10 mouse cellular contexts compared by ENCODE assay signal in genomic region chr2:72838085-72838727, GRCm38 (mm10).
DNase-seq lines count a peak whose midpoint lies in the region; ATAC-seq and TF ChIP-seq lines count a peak whose summit lies in the region.
"Had no signal": no experiment of that assay in that cellular context is flagged by ENCODE, and none has a peak within 500 bp of the region (broad histone marks: within the 10 kb centered on the region; RNA-seq: fewer than 3 reads in every experiment).

No protein-coding gene starts in this region.

- no peak for TF ChIP-seq CTCF in Patski (IDR thresholded peaks at IDR 0.05)

- H3K9ac ChIP-seq in liver, embryonic 11.5 days (ENCODE audit: low read depth, low read length): no peak overlapping the region
- H3K9ac ChIP-seq: hindbrain, embryonic 15.5 days; neural tube, embryonic 13.5 days had no signal

- no peak for ATAC-seq in liver, embryonic 11.5 days (replicated peaks; ENCODE audit: low FRiP score)
- ATAC-seq in Patski: peak; percentile 31

- CTCF ChIA-PET in Patski (lab: Charles Lee): interaction anchor here (0.8 to 1.2 kb wide), 2 partner anchors 8 to 21 kb away, joined by 3 read pairs; no protein-coding TSS in a partner anchor

- 54% methylated on average over 6 of the region's 6 CpGs for WGBS in liver, embryonic 11.5 days

- no peak overlapping the region for H3K27ac ChIP-seq in liver, embryonic 11.5 days (ENCODE audit: low read depth, low read length)
- H3K27ac ChIP-seq: hindbrain, embryonic 15.5 days; neural tube, embryonic 13.5 days had no signal

- no peaks in the 10 kb centered on the region for H3K36me3 ChIP-seq in liver, embryonic 11.5 days (ENCODE audit: control insufficient read depth, insufficient read depth, low read length)
- H3K36me3 ChIP-seq: hindbrain, embryonic 15.5 days; neural tube, embryonic 13.5 days had no signal

- H3K4me1 ChIP-seq in liver, embryonic 11.5 days (replicated peaks; ENCODE audit: control insufficient read depth, insufficient read depth, low read length): no peaks in the 10 kb centered on the region; the same call in 1 of the 2 replicates

- no peak overlapping the region for H3K4me3 ChIP-seq in liver, embryonic 11.5 days (ENCODE audit: low read depth, low read length)
- H3K4me3 ChIP-seq: hindbrain, embryonic 15.5 days; neural tube, embryonic 13.5 days had no signal

- POLR2A ChIA-PET in Patski (lab: Charles Lee): interaction anchor here (0.6 kb wide), 1 partner anchor 371 kb away, joined by 3 read pairs; no protein-coding TSS in a partner anchor

- H3K9me3 ChIP-seq in liver, embryonic 11.5 days (ENCODE audit: control insufficient read depth, low read length): no peaks in the 10 kb centered on the region
- H3K9me3 ChIP-seq: hindbrain, embryonic 15.5 days had no signal

- in situ Hi-C loops in Patski (cut with MboI; ENCODE audit: low pct_unique_long_range_greater_than_20kb): no loop called here

- DNase-seq in liver: peak; percentile 12
- DNase-seq in liver, embryonic 11.5 days (ENCODE audit: low spot score): no peak
- peak; percentile 48 for DNase-seq in Patski (ENCODE audit: low read depth, low spot score)
- peak; percentile 36 for DNase-seq in heart, postnatal 4 days
- DNase-seq in retina, postnatal 1 day: peak; percentile 40
- DNase-seq in left cerebral cortex, adult 18-20 months (ENCODE audit: low spot score in 2 of 2): no peak
- no peak for DNase-seq in adipocyte (ENCODE audit: low spot score)
- DNase-seq in layer of hippocampus, adult 11-12 months (ENCODE audit: low spot score): no peak

- H3K4me2 ChIP-seq in liver, embryonic 11.5 days: no peak overlapping the region
- H3K4me2 ChIP-seq: hindbrain, embryonic 15.5 days; neural tube, embryonic 13.5 days had no signal

- H3K27me3 ChIP-seq in liver, embryonic 11.5 days (replicated peaks; ENCODE audit: control insufficient read depth, insufficient read depth, low read length): no peaks in the 10 kb centered on the region
- H3K27me3 ChIP-seq in Patski: no peaks in the 10 kb centered on the region
- H3K27me3 ChIP-seq: hindbrain, embryonic 15.5 days; neural tube, embryonic 13.5 days had no signal

Comparison
In these comparisons a context has a peak if more than half of its experiments do, and no peak if none do; other contexts are left out.
1. DNase-seq: peak in liver (single experiment), Patski (single experiment), heart, postnatal 4 days (single experiment) and retina, postnatal 1 day (single experiment); none in liver, embryonic 11.5 days (single experiment), left cerebral cortex, adult 18-20 months (0 of 2), adipocyte (single experiment) and layer of hippocampus, adult 11-12 months (single experiment).